Mouse (Mus musculus): ENCODE measurements around the gene Adcy2. TPM values are rescaled to one million over a fixed set of nuclear protein-coding genes. Genes with fewer than 3 reads are reported as not detected.

Adcy2 gene
- polyA plus RNA-seq, 1 experiment = 13.1 TPM

DNA sequence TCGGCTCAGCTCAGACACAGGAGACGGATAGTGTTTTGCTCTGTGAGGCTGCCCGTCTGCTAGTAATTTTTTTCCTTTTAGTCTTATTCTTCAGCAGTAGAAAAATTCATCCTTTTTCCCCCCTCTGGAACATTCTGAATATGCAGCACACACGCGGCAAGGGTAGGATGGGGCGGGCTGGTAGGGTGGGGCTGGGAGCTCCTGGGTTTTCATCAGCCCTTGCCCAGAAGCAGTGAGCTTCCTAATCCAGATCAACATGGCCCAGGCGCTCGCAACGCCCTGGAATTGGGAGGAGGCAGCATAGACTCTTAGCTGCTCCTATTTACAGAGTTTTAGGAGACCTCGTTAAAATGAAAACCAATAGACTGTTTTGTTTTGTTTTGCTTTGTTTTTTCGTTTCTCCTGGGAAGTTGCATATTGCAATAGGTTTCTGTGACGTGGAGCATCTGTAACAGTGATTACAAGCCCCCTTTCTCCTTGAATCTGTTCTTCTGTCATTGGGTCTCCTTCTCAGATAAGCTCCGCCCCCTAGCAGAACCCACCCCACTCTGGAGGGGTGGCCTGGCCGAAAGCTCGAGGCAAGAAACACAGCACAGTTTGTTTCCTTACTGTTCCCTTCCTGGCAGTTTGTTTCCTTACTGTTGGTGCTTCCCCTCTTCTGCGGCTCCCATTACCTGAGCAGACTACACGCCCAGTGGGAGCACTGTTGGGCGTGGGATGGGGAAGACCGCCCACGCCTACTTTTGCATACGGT is 391.5 kb downstream of the Adcy2 start:
- TF ChIP-seq POLR2A (IDR thresholded peaks at IDR 0.05; ENCODE audit: low read depth, low read length) = 0 out of 2 replicates have a peak, but pooled peaks have one; percentile 21
- no peak for TF ChIP-seq CTCF (IDR thresholded peaks at IDR 0.05; ENCODE audit: borderline replicate concordance, insufficient read depth, low read length)
- Histone ChIP-seq H3K4me3 (ENCODE audit: insufficient read depth, low read length) (no peak overlapping the region), H3K4me1 (ENCODE audit: control insufficient read depth, insufficient read depth, low read length) (peaks cover 8% of the 10 kb centered on the region), H3K27ac (ENCODE audit: insufficient read depth, low read length) (no peak overlapping the region)

DNA sequence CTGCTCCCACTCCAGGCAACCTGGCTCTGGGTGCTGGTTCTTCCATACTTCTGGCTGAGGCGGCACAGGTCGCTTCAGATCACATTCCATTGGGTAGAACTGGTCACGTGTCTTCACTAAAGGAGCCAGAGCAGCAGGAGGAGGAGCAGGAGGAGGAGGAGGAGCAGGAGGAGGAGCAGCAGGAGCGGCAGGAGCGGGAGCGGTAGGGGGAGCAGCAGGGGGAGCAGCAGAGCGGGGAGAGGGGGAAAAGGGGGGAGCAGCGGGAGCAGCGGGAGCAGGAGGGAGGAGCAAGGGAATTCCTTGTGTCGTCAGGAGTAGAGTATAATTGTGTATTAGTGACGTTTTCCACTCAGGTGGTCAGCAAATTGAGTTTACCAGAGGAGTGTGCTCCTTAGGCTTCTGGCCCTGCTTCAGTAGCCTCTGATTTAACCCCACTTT is 393.6 kb downstream of the Adcy2 start:
- no peak for TF ChIP-seq POLR2A (IDR thresholded peaks at IDR 0.05; ENCODE audit: low read depth, low read length)
- TF ChIP-seq CTCF (IDR thresholded peaks at IDR 0.05; ENCODE audit: borderline replicate concordance, insufficient read depth, low read length) = no peak
- H3K4me3 ChIP-seq (ENCODE audit: insufficient read depth, low read length) = no peak overlapping the region
- no peak overlapping the region for H3K27ac ChIP-seq (ENCODE audit: insufficient read depth, low read length)
- H3K4me1 ChIP-seq (ENCODE audit: control insufficient read depth, insufficient read depth, low read length) = peaks cover 8% of the 10 kb centered on the region

DNA sequence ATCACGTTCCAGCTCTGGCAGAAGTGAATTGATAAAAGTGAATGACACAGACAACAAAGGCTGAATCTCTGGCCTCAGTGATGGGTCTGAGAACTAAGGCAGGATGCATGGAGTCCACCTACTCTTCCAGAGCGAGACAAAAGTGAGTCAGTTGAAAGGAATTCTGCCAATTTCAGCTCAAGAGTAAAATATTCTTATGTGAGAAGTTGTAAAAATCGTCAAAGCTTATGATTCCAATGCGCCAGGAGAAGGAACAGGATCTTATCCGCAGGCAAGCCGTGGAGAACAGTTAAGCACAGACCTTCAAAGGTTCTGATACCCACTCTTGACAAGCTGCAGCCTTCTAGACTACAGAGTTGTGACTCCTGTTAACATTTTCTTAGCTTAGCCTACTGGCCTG is 396.3 kb downstream of the Adcy2 start:
- Histone ChIP-seq H3K27ac (ENCODE audit: insufficient read depth, low read length) (peak overlapping the region; percentile 62; the same call in 1 of the 2 replicates), H3K4me1 (ENCODE audit: control insufficient read depth, insufficient read depth, low read length) (peaks cover 8% of the 10 kb centered on the region), H3K4me3 (ENCODE audit: insufficient read depth, low read length) (no peak overlapping the region)
- TF ChIP-seq POLR2A (IDR thresholded peaks at IDR 0.05; ENCODE audit: low read depth, low read length) (no peak), CTCF (IDR thresholded peaks at IDR 0.05; ENCODE audit: borderline replicate concordance, insufficient read depth, low read length) (no peak)

DNA sequence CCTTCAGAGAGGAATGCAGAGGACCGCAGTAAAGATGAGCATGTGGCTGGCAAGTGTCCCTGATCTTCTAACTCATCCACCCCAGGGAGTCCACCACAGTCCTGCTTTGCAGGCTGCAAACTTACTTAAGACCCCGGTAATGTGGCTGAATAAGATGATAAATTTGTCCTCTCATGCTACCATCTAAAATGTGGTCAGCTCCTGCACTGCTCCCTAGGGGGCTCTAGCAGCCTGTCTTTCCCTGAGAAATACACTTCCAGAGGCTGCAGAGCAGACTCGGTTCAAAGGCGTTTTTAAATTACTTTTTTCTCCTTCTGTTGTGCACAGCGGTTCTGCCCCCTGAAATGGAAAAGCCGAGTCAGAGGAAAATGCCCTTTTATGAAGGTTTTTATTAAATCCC is 398.2 kb downstream of the Adcy2 start:
- H3K4me1 ChIP-seq (ENCODE audit: control insufficient read depth, insufficient read depth, low read length) = peaks cover 5% of the 10 kb centered on the region
- no peak overlapping the region for H3K27ac ChIP-seq (ENCODE audit: insufficient read depth, low read length)
- no peak overlapping the region for H3K4me3 ChIP-seq (ENCODE audit: insufficient read depth, low read length)
- no peak for TF ChIP-seq POLR2A (IDR thresholded peaks at IDR 0.05; ENCODE audit: low read depth, low read length)
- TF ChIP-seq CTCF (IDR thresholded peaks at IDR 0.05; ENCODE audit: borderline replicate concordance, insufficient read depth, low read length) = no peak

DNA sequence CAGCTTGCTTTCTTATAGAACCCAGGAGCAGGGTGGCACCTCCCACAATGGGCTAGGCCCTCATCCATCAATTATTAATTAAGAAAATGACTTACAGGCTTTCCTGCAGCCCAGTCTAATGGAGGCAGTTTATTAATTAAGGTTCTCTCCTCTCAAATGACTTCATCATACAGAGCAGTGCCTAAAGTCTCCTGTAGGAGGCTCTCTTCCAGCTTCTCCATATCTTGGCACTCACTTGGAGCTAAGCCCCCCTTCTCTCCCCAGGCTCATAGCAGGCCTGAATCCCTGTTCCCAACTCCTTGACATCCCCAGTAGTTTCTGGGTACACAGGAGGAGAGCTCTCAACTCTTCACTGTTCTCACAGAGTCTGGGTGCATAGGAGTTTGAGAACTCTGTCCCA is 400.4 kb downstream of the Adcy2 start:
- Histone ChIP-seq H3K27ac (ENCODE audit: insufficient read depth, low read length) (no peak overlapping the region), H3K4me3 (ENCODE audit: insufficient read depth, low read length) (no peak overlapping the region), H3K4me1 (ENCODE audit: control insufficient read depth, insufficient read depth, low read length) (peaks cover 5% of the 10 kb centered on the region)
- TF ChIP-seq CTCF (IDR thresholded peaks at IDR 0.05; ENCODE audit: borderline replicate concordance, insufficient read depth, low read length) (no peak), POLR2A (IDR thresholded peaks at IDR 0.05; ENCODE audit: low read depth, low read length) (no peak)

DNA sequence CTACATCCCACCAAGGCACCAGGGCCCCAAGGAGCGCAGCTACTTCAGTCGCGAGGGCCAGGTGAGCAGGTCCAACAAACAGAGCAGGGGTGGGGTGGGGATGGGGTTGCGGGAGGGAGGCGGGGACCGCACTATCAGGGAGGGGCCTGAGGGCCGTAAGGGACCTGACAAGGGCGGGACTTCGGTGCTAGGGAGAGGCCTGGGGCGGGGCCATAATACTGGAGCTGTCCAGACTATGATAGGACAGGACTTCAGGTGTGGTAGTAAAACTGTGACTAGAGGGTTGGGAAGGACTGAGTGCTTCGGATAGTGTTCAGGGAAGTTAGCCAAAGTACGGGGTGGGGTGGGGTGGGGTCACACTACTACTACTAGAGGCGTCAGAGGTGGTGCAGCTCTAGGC is 401.7 kb downstream of the Adcy2 start:
- H3K4me3 ChIP-seq (ENCODE audit: insufficient read depth, low read length) = no peak overlapping the region
- no peak overlapping the region for H3K27ac ChIP-seq (ENCODE audit: insufficient read depth, low read length)
- TF ChIP-seq CTCF (IDR thresholded peaks at IDR 0.05; ENCODE audit: borderline replicate concordance, insufficient read depth, low read length) (no peak), POLR2A (IDR thresholded peaks at IDR 0.05; ENCODE audit: low read depth, low read length) (no peak)
- no peaks in the 10 kb centered on the region for H3K4me1 ChIP-seq (ENCODE audit: control insufficient read depth, insufficient read depth, low read length)

DNA sequence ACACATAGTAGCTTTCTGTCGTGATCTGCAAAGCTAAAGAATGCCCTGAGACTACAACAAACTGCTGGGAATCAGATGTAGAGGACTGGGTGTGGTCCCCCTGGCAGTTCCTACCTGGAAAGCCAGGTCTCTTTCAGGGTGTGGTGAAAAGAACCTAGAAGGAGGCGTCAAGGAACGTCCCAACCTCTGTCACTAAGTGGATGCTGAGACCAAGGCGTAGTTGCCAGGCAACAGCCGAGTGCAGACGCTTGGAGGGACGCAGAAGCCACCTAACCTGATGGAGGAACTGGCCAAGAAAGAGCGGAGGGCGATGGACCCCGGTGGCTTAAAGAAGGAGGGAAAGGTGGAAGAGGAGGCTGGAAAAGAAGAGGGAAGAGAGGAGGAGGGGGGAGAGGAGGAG is 402.1 kb downstream of the Adcy2 start, which contains the start of gene 1700001L19Rik:
1700001L19Rik (plus strand) TSS at position 223 of the 400 bp plus-strand sequence.
- Histone ChIP-seq H3K4me3 (ENCODE audit: insufficient read depth, low read length) (no peak within 1 kb of the TSS), H3K27ac (ENCODE audit: insufficient read depth, low read length) (no peak within 1 kb of the TSS), H3K4me1 (ENCODE audit: control insufficient read depth, insufficient read depth, low read length) (no peaks in the 10 kb centered on the region)
- TF ChIP-seq CTCF (IDR thresholded peaks at IDR 0.05; ENCODE audit: borderline replicate concordance, insufficient read depth, low read length) (no peak), POLR2A (IDR thresholded peaks at IDR 0.05; ENCODE audit: low read depth, low read length) (no peak)

DNA sequence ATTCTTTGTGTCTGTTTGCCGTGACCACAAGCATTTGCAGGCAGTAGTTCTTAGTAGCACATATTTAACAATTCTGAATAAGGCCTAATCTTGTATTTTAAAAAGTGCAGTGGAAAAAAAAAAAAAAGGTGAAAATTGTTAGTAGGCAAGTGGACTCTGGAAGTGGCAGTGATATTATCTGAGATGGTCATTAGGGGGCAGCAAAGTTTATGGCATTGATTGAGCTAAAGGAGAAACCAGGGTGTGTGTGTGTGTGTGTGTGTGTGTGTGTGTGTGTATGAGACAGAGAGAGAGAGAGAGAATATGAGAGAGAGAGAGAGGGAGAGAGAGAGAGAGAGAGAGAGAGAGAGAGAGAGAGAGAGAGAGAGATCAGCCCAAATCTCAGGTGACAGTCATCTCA is 405.5 kb downstream of the Adcy2 start:
- no peaks in the 10 kb centered on the region for H3K4me1 ChIP-seq (ENCODE audit: control insufficient read depth, insufficient read depth, low read length)
- no peak overlapping the region for H3K4me3 ChIP-seq (ENCODE audit: insufficient read depth, low read length)
- no peak overlapping the region for H3K27ac ChIP-seq (ENCODE audit: insufficient read depth, low read length)
- TF ChIP-seq CTCF (IDR thresholded peaks at IDR 0.05; ENCODE audit: borderline replicate concordance, insufficient read depth, low read length) (no peak), POLR2A (IDR thresholded peaks at IDR 0.05; ENCODE audit: low read depth, low read length) (no peak)

DNA sequence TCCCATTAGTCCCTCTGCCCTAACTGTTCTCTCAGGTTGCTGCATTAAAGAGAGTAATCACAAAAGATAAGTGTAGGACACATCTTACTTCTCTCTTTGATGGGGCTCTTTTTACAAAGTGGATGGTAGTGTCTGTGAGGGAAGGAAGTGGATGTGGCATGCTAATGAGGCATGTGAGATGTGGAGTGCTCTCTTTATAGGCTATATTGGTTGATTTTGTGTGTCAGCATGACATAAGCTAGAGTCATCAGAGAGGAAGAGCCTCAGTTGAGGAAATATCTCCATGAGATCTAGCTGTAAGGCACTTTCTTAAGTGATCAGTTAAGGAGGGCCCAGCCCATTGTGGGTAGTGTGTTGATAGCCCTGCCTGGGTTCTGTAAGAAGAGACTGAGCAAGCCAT is 411.0 kb downstream of the Adcy2 start:
- Histone ChIP-seq H3K4me3 (ENCODE audit: insufficient read depth, low read length) (no peak overlapping the region), H3K27ac (ENCODE audit: insufficient read depth, low read length) (no peak overlapping the region), H3K4me1 (ENCODE audit: control insufficient read depth, insufficient read depth, low read length) (no peaks in the 10 kb centered on the region)
- no peak for TF ChIP-seq CTCF (IDR thresholded peaks at IDR 0.05; ENCODE audit: borderline replicate concordance, insufficient read depth, low read length)
- TF ChIP-seq POLR2A (IDR thresholded peaks at IDR 0.05; ENCODE audit: low read depth, low read length) = no peak

DNA sequence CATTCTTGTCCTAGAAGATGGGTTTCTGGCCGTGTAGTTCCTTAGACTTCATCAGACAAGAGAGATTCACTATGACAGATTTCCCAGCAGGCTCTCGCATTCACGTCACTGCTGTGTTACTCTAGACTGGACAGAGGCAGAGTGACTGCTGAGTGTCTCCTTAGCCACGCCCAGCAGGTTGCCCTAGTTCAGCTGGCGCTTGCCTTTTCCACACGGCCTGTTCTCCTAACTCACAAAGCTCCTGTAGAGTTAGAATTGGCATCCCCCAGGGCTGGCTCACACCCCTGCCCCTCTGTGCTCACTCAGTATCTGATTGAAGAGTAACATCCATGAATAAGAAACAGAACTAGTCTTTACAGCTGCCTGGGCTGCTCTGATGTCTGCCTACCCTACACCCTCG is 413.9 kb downstream of the Adcy2 start:
- Histone ChIP-seq H3K4me1 (ENCODE audit: control insufficient read depth, insufficient read depth, low read length) (no peaks in the 10 kb centered on the region), H3K4me3 (ENCODE audit: insufficient read depth, low read length) (no peak overlapping the region), H3K27ac (ENCODE audit: insufficient read depth, low read length) (no peak overlapping the region)
- TF ChIP-seq POLR2A (IDR thresholded peaks at IDR 0.05; ENCODE audit: low read depth, low read length) = no peak
